Mouse (Mus musculus): Measurements from ENCODE around the gene Gfod1. TPM values are rescaled to one million over a fixed set of nuclear protein-coding genes. Genes with fewer than 3 reads are reported as not detected.

Gene Gfod1
- polyA plus RNA-seq, 2 experiments: 1.6 to 2.8 TPM

GRCm38 (mm10) chr13:43234869-43235585 is 68.9 kb downstream of the Gfod1 start:
- Histone ChIP-seq H3K4me3 (replicated peaks; ENCODE audit: low read length) (no peak overlapping the region), H3K4me1 (ENCODE audit: control insufficient read depth, insufficient read depth, low read length) (peaks cover 30% of the 10 kb centered on the region), H3K9ac (ENCODE audit: low read depth, low read length, severe bottlenecking) (no peak overlapping the region), H3K27ac (replicated peaks; ENCODE audit: low read depth, low read length) (no peak overlapping the region), H3K4me2 (replicated peaks; ENCODE audit: low read depth, low read length, severe bottlenecking) (no peak overlapping the region), H3K36me3 (ENCODE audit: control insufficient read depth, insufficient read depth, low read length) (no peaks in the 10 kb centered on the region), H3K27me3 (ENCODE audit: control insufficient read depth, insufficient read depth, low read length) (no peaks in the 10 kb centered on the region), H3K9me3 (ENCODE audit: control insufficient read depth, low read length) (no peaks in the 10 kb centered on the region)
- 45% methylated on average over 9 of the region's 9 CpGs for WGBS
- DNase-seq (ENCODE audit: low spot score) (no peak), ATAC-seq (ENCODE audit: low FRiP score, low read depth) (no peak)
- no peak for TF ChIP-seq POLR2A (IDR thresholded peaks at IDR 0.05; ENCODE audit: borderline replicate concordance, extremely low read depth, insufficient read depth, insufficient read length)

- TF ChIP-seq POLR2A (IDR thresholded peaks at IDR 0.05; ENCODE audit: borderline replicate concordance, extremely low read depth, insufficient read depth, insufficient read length): no peak
- Histone ChIP-seq H3K9me3 (ENCODE audit: control insufficient read depth, low read length) (no peaks in the 10 kb centered on the region), H3K9ac (ENCODE audit: low read depth, low read length, severe bottlenecking) (no peak overlapping the region), H3K4me3 (replicated peaks; ENCODE audit: low read length) (no peak overlapping the region), H3K4me2 (replicated peaks; ENCODE audit: low read depth, low read length, severe bottlenecking) (no peak overlapping the region), H3K27me3 (ENCODE audit: control insufficient read depth, insufficient read depth, low read length) (no peaks in the 10 kb centered on the region), H3K4me1 (ENCODE audit: control insufficient read depth, insufficient read depth, low read length) (peaks cover 40% of the 10 kb centered on the region), H3K36me3 (ENCODE audit: control insufficient read depth, insufficient read depth, low read length) (no peaks in the 10 kb centered on the region), H3K27ac (replicated peaks; ENCODE audit: low read depth, low read length) (no peak overlapping the region)
- ATAC-seq (ENCODE audit: low FRiP score, low read depth): no peak
- no peak for DNase-seq (ENCODE audit: low spot score)
- WGBS: 72% methylated on average over 4 of the region's 4 CpGs
These were observed 70.6 kb downstream of the Gfod1 start for GRCm38 (mm10) chr13:43233331-43233730.

GRCm38 (mm10) chr13:43231965-43232860 is 71.8 kb downstream of the Gfod1 start:
- Histone ChIP-seq H3K4me1 (ENCODE audit: control insufficient read depth, insufficient read depth, low read length) (peaks cover 40% of the 10 kb centered on the region), H3K4me2 (replicated peaks; ENCODE audit: low read depth, low read length, severe bottlenecking) (no peak overlapping the region), H3K9ac (ENCODE audit: low read depth, low read length, severe bottlenecking) (no peak overlapping the region), H3K27me3 (ENCODE audit: control insufficient read depth, insufficient read depth, low read length) (no peaks in the 10 kb centered on the region), H3K4me3 (replicated peaks; ENCODE audit: low read length) (no peak overlapping the region), H3K27ac (replicated peaks; ENCODE audit: low read depth, low read length) (peak overlapping the region; percentile 0; the same call in 1 of the 2 replicates), H3K36me3 (ENCODE audit: control insufficient read depth, insufficient read depth, low read length) (no peaks in the 10 kb centered on the region), H3K9me3 (ENCODE audit: control insufficient read depth, low read length) (no peaks in the 10 kb centered on the region)
- WGBS: 29% methylated on average over 13 of the region's 13 CpGs
- ATAC-seq (ENCODE audit: low FRiP score, low read depth) (no peak), DNase-seq (ENCODE audit: low spot score) (peak; percentile 81)
- no peak for TF ChIP-seq POLR2A (IDR thresholded peaks at IDR 0.05; ENCODE audit: borderline replicate concordance, extremely low read depth, insufficient read depth, insufficient read length)

GRCm38 (mm10) chr13:43230842-43231241 is 73.1 kb downstream of the Gfod1 start:
- 48% methylated on average over 4 of the region's 4 CpGs for WGBS
- no peak overlapping the region for H3K9ac ChIP-seq (ENCODE audit: low read depth, low read length, severe bottlenecking)
- no peak for TF ChIP-seq POLR2A (IDR thresholded peaks at IDR 0.05; ENCODE audit: borderline replicate concordance, extremely low read depth, insufficient read depth, insufficient read length)
- no peaks in the 10 kb centered on the region for H3K36me3 ChIP-seq (ENCODE audit: control insufficient read depth, insufficient read depth, low read length)
- DNase-seq (ENCODE audit: low spot score) (no peak), ATAC-seq (ENCODE audit: low FRiP score, low read depth) (no peak)
- H3K27ac ChIP-seq (replicated peaks; ENCODE audit: low read depth, low read length): peak overlapping the region; percentile 40; the same call in 1 of the 2 replicates
- H3K9me3 ChIP-seq (ENCODE audit: control insufficient read depth, low read length): no peaks in the 10 kb centered on the region
- H3K27me3 ChIP-seq (ENCODE audit: control insufficient read depth, insufficient read depth, low read length): no peaks in the 10 kb centered on the region
- no peak overlapping the region for H3K4me2 ChIP-seq (replicated peaks; ENCODE audit: low read depth, low read length, severe bottlenecking)
- no peak overlapping the region for H3K4me3 ChIP-seq (replicated peaks; ENCODE audit: low read length)
- H3K4me1 ChIP-seq (ENCODE audit: control insufficient read depth, insufficient read depth, low read length): peaks cover 40% of the 10 kb centered on the region

GRCm38 (mm10) chr13:43230238-43230637 is 73.7 kb downstream of the Gfod1 start:
- Histone ChIP-seq H3K9me3 (ENCODE audit: control insufficient read depth, low read length) (no peaks in the 10 kb centered on the region), H3K36me3 (ENCODE audit: control insufficient read depth, insufficient read depth, low read length) (no peaks in the 10 kb centered on the region), H3K4me2 (replicated peaks; ENCODE audit: low read depth, low read length, severe bottlenecking) (no peak overlapping the region), H3K4me3 (replicated peaks; ENCODE audit: low read length) (no peak overlapping the region), H3K9ac (ENCODE audit: low read depth, low read length, severe bottlenecking) (no peak overlapping the region), H3K27ac (replicated peaks; ENCODE audit: low read depth, low read length) (peak overlapping the region; percentile 40), H3K27me3 (ENCODE audit: control insufficient read depth, insufficient read depth, low read length) (no peaks in the 10 kb centered on the region), H3K4me1 (ENCODE audit: control insufficient read depth, insufficient read depth, low read length) (peaks cover 40% of the 10 kb centered on the region)
- DNase-seq (ENCODE audit: low spot score) (peak; percentile 67), ATAC-seq (ENCODE audit: low FRiP score, low read depth) (peak; percentile 58; the same call in 1 of the 2 replicates)
- 20% methylated on average over 6 of the region's 6 CpGs for WGBS
- no peak for TF ChIP-seq POLR2A (IDR thresholded peaks at IDR 0.05; ENCODE audit: borderline replicate concordance, extremely low read depth, insufficient read depth, insufficient read length)

All from limb, embryonic 14.5 days (tissue).